Mouse (Mus musculus) limb, embryonic 14.5 days (tissue): ENCODE measurements around the gene Cygb. TPM values are rescaled to one million over a fixed set of nuclear protein-coding genes. Genes with fewer than 3 reads are reported as not detected.

Experiments
- ATAC-seq: fragments of 200-750 bp; cut with Nextera tagmentation; 2 replicates; pipeline ENCODE4 v1.8.0; 2017; ENCODE audit warnings: low read depth, moderate number of reproducible peaks, moderate TSS enrichment; ENCODE audit not compliant: low FRiP score
- DNase-seq: peaks from one replicate; pipeline ENCODE4 v3.0.0-alpha.2; 2015; ENCODE audit warnings: low spot score
- H3K27ac ChIP-seq: fragments of 300-500 bp; sonication (generic); replicated peaks from 2 replicates; pipeline ENCODE4 v1.5.1; 2014; ENCODE audit warnings: low read depth, mild to moderate bottlenecking, low read length, moderate library complexity, mixed read lengths
- H3K27me3 ChIP-seq: fragments of 300-500 bp; sonication (generic); 2 replicates; pipeline ENCODE4 v1.6.1; 2014; ENCODE audit warnings: low read length, mixed read lengths; ENCODE audit not compliant: control insufficient read depth, insufficient read depth
- H3K36me3 ChIP-seq: fragments of 300-500 bp; sonication (generic); 2 replicates; pipeline ENCODE4 v1.6.1; 2014; ENCODE audit warnings: mild to moderate bottlenecking, low read length, moderate library complexity, mixed read lengths; ENCODE audit not compliant: control insufficient read depth, insufficient read depth
- H3K4me1 ChIP-seq: fragments of 300-500 bp; sonication (generic); 2 replicates; pipeline ENCODE4 v1.6.1; 2014; ENCODE audit warnings: antibody characterized with exemption, low read length, mixed read lengths; ENCODE audit not compliant: control insufficient read depth, insufficient read depth
- H3K4me2 ChIP-seq: fragments of 300-500 bp; sonication (generic); replicated peaks from 2 replicates; pipeline ENCODE4 v1.6.1; 2014; ENCODE audit warnings: low read depth, mild to moderate bottlenecking, low read length, moderate library complexity; ENCODE audit not compliant: severe bottlenecking
- H3K4me3 ChIP-seq: fragments of 300-500 bp; sonication (generic); replicated peaks from 2 replicates; pipeline ENCODE4 v1.5.1; 2014; ENCODE audit warnings: low read length
- H3K9ac ChIP-seq: fragments of 300-500 bp; sonication (generic); 2 replicates; pipeline ENCODE4 v1.6.1; 2014; ENCODE audit warnings: mild to moderate bottlenecking, low read depth, low read length, moderate library complexity; ENCODE audit not compliant: severe bottlenecking
- H3K9me3 ChIP-seq: fragments of 300-500 bp; sonication (generic); 2 replicates; pipeline ENCODE4 v1.6.1; 2016; ENCODE audit warnings: low read length; ENCODE audit not compliant: control insufficient read depth
- POLR2A ChIP-seq: fragments of 200-500 bp; IDR thresholded peaks from 2 replicates; pipeline ENCODE4 v1.8.0; 2012; ENCODE audit warnings: inconsistent platforms, mild to moderate bottlenecking, moderate library complexity, borderline replicate concordance; ENCODE audit not compliant: insufficient read depth, insufficient read length; ENCODE audit errors: extremely low read depth
- WGBS: fragments of 180-500 bp; shearing (Covaris S2); extraction: QIAGEN DNeasy Blood & Tissue Kit; methylation state at CpG from one replicate; pipeline ENCODE4 v1.1.7; 2014; 5-methylcytosine and 5-hydroxymethylcytosine counted together
- polyA plus RNA-seq, 2 experiments: library from polyadenylated mRNA; depleted of rRNA in 1 of 2; stranded (reverse) in 1 of 2; unstranded in 1 of 2; fragments of >200 nt; fragmentation: Nextera tagmentation in 1 of 2; extraction: Ambion mirVana in 1 of 2; gene quantifications; 2 replicates each; pipeline versions ENCODE4 v1.2.1 to v1.2.3; 2012 to 2014

The Cygb gene
- polyA plus RNA-seq, 2 experiments = 12.3 to 13.4 TPM

- Histone ChIP-seq H3K27me3 (no peaks in the 10 kb centered on the region), H3K27ac (no peak overlapping the region), H3K4me1 (peaks cover 41% of the 10 kb centered on the region), H3K4me3 (no peak overlapping the region), H3K36me3 (no peaks in the 10 kb centered on the region), H3K9me3 (no peaks in the 10 kb centered on the region), H3K4me2 (no peak overlapping the region), H3K9ac (no peak overlapping the region)
- WGBS = 46% methylated on average over 6 of the region's 6 CpGs
- TF ChIP-seq POLR2A = no peak
- DNase-seq (peak; percentile 15), ATAC-seq (peak; percentile 16; the same call in 1 of the 2 replicates)
Measured at GRCm38 (mm10) chr11:116621258-116621704, 32.8 kb downstream of the Cygb start.

GRCm38 (mm10) chr11:116620559-116621253 is 33.4 kb downstream of the Cygb start:
- Histone ChIP-seq H3K36me3 (no peaks in the 10 kb centered on the region), H3K9me3 (no peaks in the 10 kb centered on the region), H3K27ac (no peak overlapping the region), H3K9ac (no peak overlapping the region), H3K4me3 (no peak overlapping the region), H3K27me3 (no peaks in the 10 kb centered on the region), H3K4me1 (peaks cover 43% of the 10 kb centered on the region), H3K4me2 (no peak overlapping the region)
- WGBS = 76% methylated on average over 10 of the region's 10 CpGs
- DNase-seq (no peak), ATAC-seq (no peak)
- TF ChIP-seq POLR2A = no peak

- no peak overlapping the region for H3K4me2 ChIP-seq
- peak; percentile 10 for DNase-seq
- TF ChIP-seq POLR2A = no peak
- H3K36me3 ChIP-seq = no peaks in the 10 kb centered on the region
- H3K4me3 ChIP-seq = no peak overlapping the region
- ATAC-seq = no peak
- H3K9ac ChIP-seq = no peak overlapping the region
- H3K9me3 ChIP-seq = no peaks in the 10 kb centered on the region
- H3K27me3 ChIP-seq = no peaks in the 10 kb centered on the region
- no peak overlapping the region for H3K27ac ChIP-seq
- WGBS = 30% methylated on average over 9 of the region's 9 CpGs
- H3K4me1 ChIP-seq = peaks cover 43% of the 10 kb centered on the region
Measured at GRCm38 (mm10) chr11:116620073-116620472, 34.0 kb downstream of the Cygb start.

- 51% methylated on average over 8 of the region's 8 CpGs for WGBS
- Histone ChIP-seq H3K36me3 (no peaks in the 10 kb centered on the region), H3K27me3 (no peaks in the 10 kb centered on the region), H3K4me1 (peaks cover 43% of the 10 kb centered on the region), H3K9me3 (no peaks in the 10 kb centered on the region), H3K27ac (no peak overlapping the region), H3K4me2 (no peak overlapping the region), H3K4me3 (no peak overlapping the region), H3K9ac (no peak overlapping the region)
- TF ChIP-seq POLR2A = no peak
- DNase-seq = no peak
- ATAC-seq = no peak
Measured at GRCm38 (mm10) chr11:116619561-116619960, 34.6 kb downstream of the Cygb start.

- DNase-seq = peak; percentile 35
- Histone ChIP-seq H3K27ac (no peak overlapping the region), H3K9ac (no peak overlapping the region), H3K36me3 (no peaks in the 10 kb centered on the region), H3K4me1 (peaks cover 43% of the 10 kb centered on the region), H3K4me3 (no peak overlapping the region), H3K4me2 (no peak overlapping the region), H3K9me3 (no peaks in the 10 kb centered on the region), H3K27me3 (no peaks in the 10 kb centered on the region)
- TF ChIP-seq POLR2A = no peak
- no peak for ATAC-seq
- WGBS = 38% methylated on average over 7 of the region's 7 CpGs
Measured at GRCm38 (mm10) chr11:116619156-116619555, 35.0 kb downstream of the Cygb start.

GRCm38 (mm10) chr11:116618666-116619065 is 35.4 kb downstream of the Cygb start:
- H3K27ac ChIP-seq = no peak overlapping the region
- no peak for TF ChIP-seq POLR2A
- no peak overlapping the region for H3K4me2 ChIP-seq
- peaks cover 42% of the 10 kb centered on the region for H3K4me1 ChIP-seq
- no peaks in the 10 kb centered on the region for H3K36me3 ChIP-seq
- DNase-seq (no peak), ATAC-seq (no peak)
- no peaks in the 10 kb centered on the region for H3K9me3 ChIP-seq
- no peaks in the 10 kb centered on the region for H3K27me3 ChIP-seq
- 90% methylated on average over 7 of the region's 7 CpGs for WGBS
- H3K9ac ChIP-seq = no peak overlapping the region
- H3K4me3 ChIP-seq = no peak overlapping the region
